Mouse (Mus musculus) hindbrain, postnatal 0 days (tissue): ENCODE measurements at regions not wholly inside any gene's neighbourhood (a gene's known extent, or its start where the extent isn't known, plus 50 kb on each side); places are given as distances from the start of the nearest gene placed in this dataset.

Experiments used
- ATAC-seq: fragments of 200-750 bp; cut with Nextera tagmentation; 2 replicates; pipeline ENCODE4 v1.8.0; 2017; ENCODE audit warnings: mild to moderate bottlenecking, moderate TSS enrichment, moderate library complexity
- DNase-seq: peaks from one replicate; pipeline ENCODE4 v3.0.0-alpha.2; 2015; ENCODE audit warnings: low spot score
- H3K27ac ChIP-seq: fragments of 300-500 bp; sonication (generic); 2 replicates; pipeline ENCODE4 v1.5.1; 2014; ENCODE audit warnings: mild to moderate bottlenecking
- H3K27me3 ChIP-seq: fragments of 300-500 bp; sonication (generic); 2 replicates; pipeline ENCODE4 v1.6.1; 2014; ENCODE audit warnings: low read length, mixed read lengths; ENCODE audit not compliant: insufficient read depth
- H3K36me3 ChIP-seq: fragments of 300-500 bp; sonication (generic); 2 replicates; pipeline ENCODE4 v1.6.1; 2014; ENCODE audit warnings: low read length, mixed read lengths; ENCODE audit not compliant: insufficient read depth
- H3K4me1 ChIP-seq: fragments of 300-500 bp; sonication (generic); 2 replicates; pipeline ENCODE4 v1.6.1; 2014; ENCODE audit warnings: antibody characterized with exemption, low read length, mixed read lengths; ENCODE audit not compliant: insufficient read depth
- H3K4me2 ChIP-seq: fragments of 300-500 bp; sonication (generic); 2 replicates; pipeline ENCODE4 v1.6.1; 2014; ENCODE audit warnings: low read depth, mild to moderate bottlenecking, low read length, moderate library complexity, mixed read lengths
- H3K4me3 ChIP-seq: fragments of 300-500 bp; sonication (generic); 2 replicates; pipeline ENCODE4 v1.5.1; 2014; ENCODE audit warnings: low read length
- H3K9ac ChIP-seq: fragments of 300-500 bp; sonication (generic); replicated peaks from 2 replicates; pipeline ENCODE4 v1.6.1; 2014; ENCODE audit warnings: mild to moderate bottlenecking, low read length, moderate library complexity, mixed read lengths
- H3K9me3 ChIP-seq: fragments of 300-500 bp; sonication (generic); 2 replicates; pipeline ENCODE4 v1.6.1; 2016; ENCODE audit warnings: low read length, mixed read lengths
- CTCF ChIP-seq: IDR thresholded peaks from 2 replicates; pipeline ENCODE4 v1.5.1; 2016; ENCODE audit warnings: antibody characterized with exemption, control low read depth, low read depth
- WGBS: fragments of 180-500 bp; shearing (Covaris S2); extraction: QIAGEN DNeasy Blood & Tissue Kit; methylation state at CpG from one replicate; pipeline ENCODE4 v1.1.7; 2014; 5-methylcytosine and 5-hydroxymethylcytosine counted together

DNA sequence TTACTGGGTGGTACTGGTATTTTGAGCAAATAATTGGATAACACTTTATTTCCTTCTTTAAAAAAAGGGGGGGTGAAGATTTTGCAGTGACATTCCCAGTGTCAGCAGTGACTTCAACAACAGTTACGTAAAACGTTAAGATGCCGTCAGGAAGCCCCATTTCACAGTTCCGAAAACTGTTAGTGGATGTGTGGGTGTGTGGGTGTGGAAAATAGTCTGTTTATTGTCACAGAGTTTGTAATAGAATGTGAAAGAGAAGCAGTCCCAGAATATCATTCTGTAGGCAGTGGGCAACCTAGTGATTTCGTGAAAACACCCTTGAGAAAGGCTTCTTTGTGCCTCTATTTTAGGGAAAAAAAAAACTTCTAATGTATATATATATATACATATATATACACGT lies 101.4 kb upstream of the Pcdh10 start:
- H3K4me2 ChIP-seq: no peak overlapping the region
- ATAC-seq: no peak
- H3K27ac ChIP-seq: no peak overlapping the region
- no peaks in the 10 kb centered on the region for H3K4me1 ChIP-seq
- H3K9me3 ChIP-seq: no peaks in the 10 kb centered on the region
- DNase-seq: no peak
- 89% methylated on average over 6 of the region's 6 CpGs for WGBS
- H3K4me3 ChIP-seq: no peak overlapping the region
- no peak overlapping the region for H3K9ac ChIP-seq
- H3K36me3 ChIP-seq: no peaks in the 10 kb centered on the region
- H3K27me3 ChIP-seq: no peaks in the 10 kb centered on the region
- TF ChIP-seq CTCF: no peak

DNA sequence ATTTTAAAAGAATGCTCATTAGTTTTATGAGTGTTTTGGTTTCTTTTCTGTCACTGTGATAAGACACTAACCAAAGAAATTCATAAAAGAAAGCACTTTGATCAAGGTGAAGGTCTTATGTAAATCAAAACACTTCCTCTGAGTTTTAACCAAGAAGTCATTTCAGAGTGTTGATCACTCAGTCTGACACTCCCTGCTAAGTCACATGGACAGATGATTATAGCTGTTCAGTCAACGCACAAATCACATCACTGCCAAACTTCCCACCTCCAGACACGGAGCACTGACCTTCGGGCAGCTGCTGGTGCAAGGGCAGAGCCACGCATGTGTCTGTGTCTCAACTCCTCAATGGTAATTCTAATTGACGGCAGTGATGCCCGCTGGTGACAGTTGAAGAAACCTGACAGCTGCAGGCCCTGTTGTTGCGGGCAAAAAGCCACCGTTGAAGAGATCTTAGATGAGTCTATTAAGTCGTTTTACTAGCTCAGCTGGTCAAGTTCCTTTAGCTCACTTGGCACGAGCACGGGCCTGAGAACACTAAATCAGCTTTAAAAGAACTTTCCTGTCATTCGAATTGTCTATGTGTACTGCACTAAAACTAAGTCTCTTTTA lies 80.8 kb upstream of the Pcdh10 start:
- Histone ChIP-seq H3K27ac (no peak overlapping the region), H3K9ac (no peak overlapping the region), H3K27me3 (no peaks in the 10 kb centered on the region), H3K9me3 (no peaks in the 10 kb centered on the region), H3K36me3 (no peaks in the 10 kb centered on the region), H3K4me3 (no peak overlapping the region), H3K4me1 (no peaks in the 10 kb centered on the region), H3K4me2 (no peak overlapping the region)
- no peak for TF ChIP-seq CTCF
- DNase-seq: peak; percentile 68
- 56% methylated on average over 12 of the region's 12 CpGs for WGBS
- peak; percentile 78 for ATAC-seq

DNA sequence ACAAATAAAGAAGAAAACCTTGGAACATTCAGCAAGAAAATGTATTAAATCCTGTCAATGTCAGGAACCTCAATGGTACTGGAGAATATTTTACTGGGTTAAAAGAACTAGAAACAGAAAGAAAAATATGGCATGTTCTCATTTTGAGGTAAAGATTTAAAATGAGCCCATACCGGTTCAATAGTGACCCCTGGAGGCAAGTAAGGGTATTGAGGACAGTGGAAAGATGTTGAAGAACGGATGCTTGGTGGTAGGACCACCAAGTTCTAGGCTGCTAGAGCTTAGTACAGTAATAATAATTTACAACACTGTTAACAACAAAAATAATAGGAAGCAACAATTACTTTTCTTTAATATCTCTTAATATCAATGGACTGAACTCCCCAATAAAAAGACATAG lies 58.9 kb upstream of the Pcdh10 start:
- DNase-seq (no peak), ATAC-seq (no peak)
- H3K9ac ChIP-seq: no peak overlapping the region
- H3K27ac ChIP-seq: no peak overlapping the region
- H3K4me1 ChIP-seq: no peaks in the 10 kb centered on the region
- TF ChIP-seq CTCF: peak; percentile 36; the same call in 1 of the 2 replicates
- 40% methylated on average over 2 of the region's 2 CpGs for WGBS
- H3K4me3 ChIP-seq: no peak overlapping the region
- H3K27me3 ChIP-seq: no peaks in the 10 kb centered on the region
- H3K4me2 ChIP-seq: no peak overlapping the region
- H3K9me3 ChIP-seq: no peaks in the 10 kb centered on the region
- H3K36me3 ChIP-seq: no peaks in the 10 kb centered on the region
